Mouse (Mus musculus) embryonic facial prominence, embryonic 13.5 days (tissue): Measurements from ENCODE around the gene Prm1. TPM values are rescaled to one million over a fixed set of nuclear protein-coding genes. Genes with fewer than 3 reads are reported as not detected.
A peak's percentile ranks its signal among the peaks of the same experiment; 100 is the strongest.
"Not testable (repeated sequence)": the region's sequence is repeated elsewhere in the genome, so short reads cannot be mapped to it uniquely, and the experiment has no call there.

Experiments
- ATAC-seq: fragments of 200-750 bp; cut with Nextera tagmentation; 2 replicates; pipeline ENCODE4 v1.8.0; 2017; ENCODE audit warnings: low read depth; ENCODE audit not compliant: insufficient number of reproducible peaks, insufficient read depth, low FRiP score, low TSS enrichment
- H3K27ac ChIP-seq: fragments of 300-500 bp; sonication (generic); 2 replicates; pipeline ENCODE4 v1.5.1; 2015; ENCODE audit warnings: moderate library complexity, mild to moderate bottlenecking, inconsistent platforms
- H3K27me3 ChIP-seq: fragments of 300-500 bp; sonication (generic); 2 replicates; pipeline ENCODE4 v1.6.1; 2015; ENCODE audit warnings: mild to moderate bottlenecking, inconsistent platforms
- H3K36me3 ChIP-seq: fragments of 300-500 bp; sonication (generic); 2 replicates; pipeline ENCODE4 v1.6.1; 2015; ENCODE audit warnings: mild to moderate bottlenecking, inconsistent platforms
- H3K4me1 ChIP-seq: fragments of 300-500 bp; sonication (generic); 2 replicates; pipeline ENCODE4 v1.6.1; 2015; ENCODE audit warnings: inconsistent platforms
- H3K4me2 ChIP-seq: fragments of 300-500 bp; sonication (generic); 2 replicates; pipeline ENCODE4 v1.6.1; 2015; ENCODE audit warnings: moderate library complexity, mild to moderate bottlenecking, inconsistent platforms
- H3K4me3 ChIP-seq: fragments of 300-500 bp; sonication (generic); 2 replicates; pipeline ENCODE4 v1.5.1; 2015; ENCODE audit warnings: mild to moderate bottlenecking, inconsistent platforms
- H3K9ac ChIP-seq: fragments of 300-500 bp; sonication (generic); 2 replicates; pipeline ENCODE4 v1.6.1; 2015; ENCODE audit warnings: mild to moderate bottlenecking, inconsistent platforms
- H3K9me3 ChIP-seq: fragments of 300-500 bp; sonication (generic); 2 replicates; pipeline ENCODE4 v1.6.1; 2016; ENCODE audit warnings: inconsistent platforms
- WGBS: fragments of 180-500 bp; shearing (Covaris S2); methylation state at CpG from one replicate; pipeline ENCODE4 v1.1.7; 2015; ENCODE audit warnings: mixed read lengths; 5-methylcytosine and 5-hydroxymethylcytosine counted together
- polyA plus RNA-seq: library from polyadenylated mRNA; unstranded; fragments of >200 nt; fragmentation: Nextera tagmentation; extraction: Ambion mirVana; gene quantifications from 2 replicates; pipeline ENCODE4 v1.2.1, GENCODE M21; 2015

Gene Prm1
- polyA plus RNA-seq, 1 experiment from 2014 or later: not detected

DNA sequence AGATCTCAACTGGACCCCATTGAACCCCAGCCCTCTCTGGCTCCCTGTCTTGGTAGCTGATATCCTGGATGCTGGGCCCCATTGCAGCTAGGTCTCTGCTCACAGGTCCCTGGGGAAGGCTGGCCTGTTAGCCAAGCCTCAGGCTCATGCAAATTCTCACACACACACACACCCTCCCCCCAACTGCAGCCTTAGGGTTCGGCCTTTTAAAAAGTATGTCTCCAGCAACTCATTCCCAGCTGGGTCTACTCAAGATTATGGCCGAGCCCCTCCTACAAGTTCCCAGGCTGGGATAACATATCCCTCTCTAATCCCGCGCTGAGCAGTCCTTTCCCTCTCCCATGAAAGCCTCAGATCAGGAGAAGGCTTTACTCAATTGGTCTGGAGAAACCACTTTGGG is 15.7 kb upstream of the Prm1 start:
- ATAC-seq: no peak
- no peaks in the 10 kb centered on the region for H3K27me3 ChIP-seq
- H3K4me3 ChIP-seq: no peak overlapping the region
- H3K27ac ChIP-seq: no peak overlapping the region
- 38% methylated on average over 4 of the region's 4 CpGs for whole genome bisulfite sequencing
- H3K4me2 ChIP-seq: no peak overlapping the region
- H3K36me3 ChIP-seq: no peaks in the 10 kb centered on the region
- H3K4me1 ChIP-seq: peaks cover 10% of the 10 kb centered on the region; the same call in 1 of the 2 replicates
- no peak overlapping the region for H3K9ac ChIP-seq
- H3K9me3 ChIP-seq: no peaks in the 10 kb centered on the region

DNA sequence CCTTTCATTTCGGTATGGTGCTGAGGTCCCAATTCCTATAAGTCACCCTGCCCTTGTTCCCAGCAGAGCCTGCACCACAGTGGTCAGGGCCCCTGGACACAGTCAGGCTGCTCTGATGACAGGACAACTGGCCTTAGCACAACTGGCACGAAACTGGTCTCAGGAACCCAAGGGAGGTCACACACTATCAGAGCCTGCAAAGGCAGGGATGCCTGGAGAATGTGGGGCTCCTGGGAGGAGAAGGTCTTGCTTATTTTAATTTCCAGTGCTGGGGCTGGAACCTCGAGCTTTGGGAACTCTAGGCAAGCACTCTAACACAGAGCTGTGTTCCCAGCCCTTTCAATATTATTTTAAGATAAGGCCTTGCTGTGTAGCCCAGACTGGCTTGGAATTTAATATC is 14.3 kb upstream of the Prm1 start:
- 71% methylated on average over 3 of the region's 3 CpGs for WGBS
- H3K27me3 ChIP-seq: no peaks in the 10 kb centered on the region
- peaks cover 5% of the 10 kb centered on the region; the same call in 1 of the 2 replicates for H3K4me1 ChIP-seq
- no peak overlapping the region for H3K27ac ChIP-seq
- no peak overlapping the region for H3K9ac ChIP-seq
- H3K4me3 ChIP-seq: no peak overlapping the region
- no peaks in the 10 kb centered on the region for H3K36me3 ChIP-seq
- no peaks in the 10 kb centered on the region for H3K9me3 ChIP-seq
- no peak for ATAC-seq
- no peak overlapping the region for H3K4me2 ChIP-seq

DNA sequence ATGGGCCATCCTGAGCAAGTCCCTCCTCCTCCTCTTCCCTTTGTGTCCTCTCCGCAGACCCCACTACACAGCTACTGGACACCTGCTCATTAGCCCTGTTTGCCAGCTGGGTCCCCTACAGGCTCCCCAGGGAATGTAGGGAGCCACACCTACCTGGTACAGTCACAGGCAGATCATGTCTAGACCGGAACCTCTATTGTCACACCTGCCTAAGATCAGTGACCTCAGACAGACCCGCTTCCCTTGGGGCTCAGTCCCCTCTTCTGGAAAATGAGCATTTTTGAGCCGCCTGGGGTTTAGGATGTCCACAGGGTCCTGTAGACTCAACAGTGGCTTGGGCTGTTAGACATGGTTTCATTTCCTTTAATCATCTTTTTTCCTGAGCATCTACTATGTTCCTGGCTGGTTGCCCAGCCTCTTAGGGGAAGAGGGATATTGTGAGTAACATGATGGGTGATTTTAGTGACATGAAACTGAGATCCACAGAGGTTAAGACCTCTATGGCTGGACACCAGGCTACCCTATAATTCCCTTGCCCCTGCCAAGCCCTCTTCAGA is 13.0 kb upstream of the Prm1 start:
- WGBS: 87% methylated on average over 4 of the region's 4 CpGs
- Histone ChIP-seq H3K36me3 (no peaks in the 10 kb centered on the region), H3K4me2 (no peak overlapping the region), H3K9me3 (no peaks in the 10 kb centered on the region), H3K4me1 (peaks cover 11% of the 10 kb centered on the region; the same call in 1 of the 2 replicates), H3K4me3 (no peak overlapping the region), H3K27ac (no peak overlapping the region), H3K27me3 (no peaks in the 10 kb centered on the region), H3K9ac (no peak overlapping the region)
- ATAC-seq: no peak

DNA sequence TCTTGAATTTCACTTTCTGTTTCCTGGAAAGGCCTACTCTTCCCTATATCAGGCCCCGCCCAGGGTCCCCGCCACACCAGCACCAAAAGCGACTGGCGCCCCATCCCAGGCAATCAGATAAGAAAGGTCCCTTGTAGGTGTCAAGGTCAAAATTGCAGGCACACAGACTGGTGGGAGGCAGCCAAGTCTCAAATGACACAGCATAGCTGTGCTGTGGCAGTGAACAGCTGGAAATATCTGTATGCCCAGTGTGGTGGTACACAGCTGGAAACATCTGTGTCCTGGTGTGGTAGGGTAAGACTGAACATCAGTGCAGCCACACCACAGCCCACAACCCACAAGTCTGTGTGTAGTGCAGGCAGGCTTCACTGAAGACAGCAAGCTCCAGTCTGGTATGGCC is 9.2 kb upstream of the Prm1 start:
- H3K4me3 ChIP-seq: no peak overlapping the region
- no peaks in the 10 kb centered on the region for H3K36me3 ChIP-seq
- H3K4me1 ChIP-seq: 0 out of 2 replicates have a peak, but pooled peaks cover 6% of the 10 kb centered on the region
- no peak for ATAC-seq
- H3K27me3 ChIP-seq: no peaks in the 10 kb centered on the region
- no peak overlapping the region for H3K4me2 ChIP-seq
- H3K9me3 ChIP-seq: no peaks in the 10 kb centered on the region
- 87% methylated on average over 4 of the region's 4 CpGs for WGBS
- H3K27ac ChIP-seq: no peak overlapping the region
- no peak overlapping the region for H3K9ac ChIP-seq

DNA sequence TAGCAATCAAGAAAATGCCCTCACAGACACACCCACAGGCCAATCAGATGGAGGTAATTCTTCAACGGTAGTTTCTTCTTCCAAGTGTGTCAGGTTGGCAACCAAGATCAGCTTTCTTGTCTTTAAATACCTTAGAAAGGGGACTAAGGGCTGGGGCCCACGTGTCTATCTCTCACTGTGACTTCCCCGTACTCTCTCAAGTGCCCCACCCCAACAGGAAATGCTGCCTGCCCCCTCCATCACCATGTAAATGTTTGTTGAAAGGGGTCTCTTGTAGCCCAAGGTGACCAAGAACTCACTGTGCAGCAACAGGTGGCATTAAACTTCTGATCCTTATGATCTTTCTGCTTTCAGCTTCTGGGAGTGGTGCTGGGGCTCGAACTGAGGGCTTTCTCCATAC is 8.1 kb upstream of the Prm1 start:
- no peak overlapping the region for H3K4me3 ChIP-seq
- no peak overlapping the region for H3K9ac ChIP-seq
- H3K27me3 ChIP-seq: no peaks in the 10 kb centered on the region
- ATAC-seq: no peak
- H3K36me3 ChIP-seq: no peaks in the 10 kb centered on the region
- no peak overlapping the region for H3K27ac ChIP-seq
- 0 out of 2 replicates have a peak, but pooled peaks cover 6% of the 10 kb centered on the region for H3K4me1 ChIP-seq
- 77% methylated on average over 4 of the region's 4 CpGs for WGBS
- H3K4me2 ChIP-seq: no peak overlapping the region
- no peaks in the 10 kb centered on the region for H3K9me3 ChIP-seq

DNA sequence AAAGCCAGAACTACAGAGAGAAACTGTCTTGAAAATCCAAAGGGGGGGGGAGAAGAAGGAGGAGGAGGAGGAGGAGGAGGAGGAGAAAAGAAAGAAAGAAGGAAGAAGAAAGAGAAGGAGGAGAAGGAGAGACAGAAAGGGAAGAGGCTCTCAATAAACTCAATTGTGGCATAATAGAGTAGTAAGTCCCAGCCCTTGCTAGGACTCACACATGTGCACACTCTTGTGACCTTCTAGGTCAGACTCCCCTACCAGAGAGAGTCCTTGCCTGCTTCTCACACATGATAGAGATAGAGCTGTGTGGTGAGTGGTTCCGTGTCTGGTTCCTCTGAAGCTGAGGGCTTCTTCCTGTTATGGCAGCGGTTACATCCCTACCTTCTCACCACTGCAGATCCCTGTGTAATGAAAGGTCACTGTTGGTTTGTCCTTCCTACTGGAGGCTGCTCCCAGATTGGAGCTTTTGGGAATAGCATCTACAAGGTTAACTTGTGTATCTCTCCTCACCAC is 7.3 kb upstream of the Prm1 start, which contains the start of gene Gm11172:
Gm11172 (plus strand) TSS at position 51 of the 507 bp plus-strand sequence.
- H3K27ac ChIP-seq: no peak within 1 kb of the TSS
- no peak within 1 kb of the TSS for H3K4me2 ChIP-seq
- 0 out of 2 replicates have a peak, but pooled peaks cover 6% of the 10 kb centered on the region for H3K4me1 ChIP-seq
- no peak within 1 kb of the TSS for H3K4me3 ChIP-seq
- no peaks in the 10 kb centered on the region for H3K27me3 ChIP-seq
- no peak within 1 kb of the TSS for H3K9ac ChIP-seq
- no peaks in the 10 kb centered on the region for H3K36me3 ChIP-seq
- no peaks in the 10 kb centered on the region for H3K9me3 ChIP-seq
- no peak for ATAC-seq
- 92% methylated on average over 2 of the region's 2 CpGs for WGBS

DNA sequence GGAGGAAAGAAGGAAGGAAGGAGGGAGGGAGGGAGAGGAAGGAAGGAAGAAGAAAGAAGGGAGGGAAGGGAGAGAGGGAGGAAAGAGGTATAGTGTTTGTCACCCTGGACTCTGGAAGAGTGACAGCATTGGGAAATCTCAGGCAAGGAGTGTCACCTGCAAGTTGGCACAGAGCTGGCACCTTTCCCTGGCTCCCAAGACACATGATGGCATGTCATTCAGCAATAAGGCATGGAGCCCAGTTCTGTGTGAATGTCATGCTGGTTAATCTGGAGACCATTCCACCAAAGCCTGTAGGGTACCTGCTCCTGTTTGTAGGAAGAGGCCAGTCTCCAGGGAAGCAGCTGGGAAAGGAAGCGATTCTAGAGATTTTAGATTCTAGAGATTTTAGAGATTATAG is 4.7 kb upstream of the Prm1 start:
- Histone ChIP-seq H3K27me3 (no peaks in the 10 kb centered on the region), H3K9me3 (no peaks in the 10 kb centered on the region), H3K27ac (no peak overlapping the region), H3K36me3 (no peaks in the 10 kb centered on the region), H3K9ac (no peak overlapping the region), H3K4me2 (no peak overlapping the region), H3K4me3 (no peak overlapping the region), H3K4me1 (peaks cover 9% of the 10 kb centered on the region; the same call in 1 of the 2 replicates)
- 85% methylated on average over 1 of the region's 1 CpGs for WGBS
- ATAC-seq: no peak

DNA sequence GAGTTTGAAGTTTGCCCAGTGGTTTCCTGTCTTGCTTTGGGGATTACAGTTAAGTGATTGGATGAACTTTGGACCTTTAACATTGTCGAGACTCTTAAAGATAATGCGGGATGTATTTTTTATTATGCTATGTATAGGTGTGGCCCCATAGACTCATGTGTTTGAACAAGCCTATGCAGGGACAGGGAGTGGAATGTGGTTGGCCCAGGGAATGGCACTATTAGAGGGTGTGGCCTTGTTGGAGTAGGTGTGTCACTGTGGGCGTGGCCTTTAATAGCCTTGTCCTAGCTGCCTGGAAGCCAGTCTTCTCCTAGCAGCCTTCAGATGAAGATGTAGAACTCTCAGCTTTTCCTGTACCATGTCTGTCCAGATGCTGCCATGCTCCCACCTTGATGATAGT is 3.2 kb downstream of the Prm1 start:
- not testable (repeated sequence) for H3K27me3 ChIP-seq, H3K36me3 ChIP-seq, H3K9me3 ChIP-seq, H3K9ac ChIP-seq, H3K27ac ChIP-seq, H3K4me2 ChIP-seq, H3K4me3 ChIP-seq, H3K4me1 ChIP-seq
- WGBS: 84% methylated on average over 3 of the region's 3 CpGs
- ATAC-seq: 0 out of 2 replicates have a peak, but pooled peaks have one; percentile 48

DNA sequence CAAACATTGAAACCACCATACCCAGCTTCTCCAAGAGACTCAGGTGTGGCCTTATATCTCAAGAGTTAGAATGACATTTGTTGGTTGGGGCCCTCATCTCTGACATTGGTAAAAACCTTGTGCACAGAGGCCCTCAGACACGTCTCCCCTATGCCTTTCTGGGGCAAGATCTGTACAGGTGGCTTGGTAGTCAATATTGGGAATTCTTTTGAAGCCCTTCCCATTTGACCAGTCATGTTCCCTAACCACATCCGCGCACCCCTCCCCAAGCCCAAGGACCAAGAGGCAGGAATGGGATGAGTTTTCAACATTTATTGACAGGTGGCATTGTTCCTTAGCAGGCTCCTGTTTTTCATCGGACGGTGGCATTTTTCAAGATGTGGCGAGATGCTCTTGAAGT is 9.6 kb downstream of the Prm1 start, which contains the start of gene Prm2:
Prm2 (minus strand) TSS at position 101 of the 400 bp plus-strand sequence.
- Histone ChIP-seq H3K27me3 (peaks cover 28% of the 10 kb centered on the region), H3K4me2 (no peak within 1 kb of the TSS), H3K9me3 (no peaks in the 10 kb centered on the region), H3K4me3 (no peak within 1 kb of the TSS), H3K4me1 (no peaks in the 10 kb centered on the region), H3K9ac (no peak within 1 kb of the TSS), H3K36me3 (no peaks in the 10 kb centered on the region), H3K27ac (no peak within 1 kb of the TSS)
- no peak for ATAC-seq
- 76% methylated on average over 6 of the region's 6 CpGs for WGBS

DNA sequence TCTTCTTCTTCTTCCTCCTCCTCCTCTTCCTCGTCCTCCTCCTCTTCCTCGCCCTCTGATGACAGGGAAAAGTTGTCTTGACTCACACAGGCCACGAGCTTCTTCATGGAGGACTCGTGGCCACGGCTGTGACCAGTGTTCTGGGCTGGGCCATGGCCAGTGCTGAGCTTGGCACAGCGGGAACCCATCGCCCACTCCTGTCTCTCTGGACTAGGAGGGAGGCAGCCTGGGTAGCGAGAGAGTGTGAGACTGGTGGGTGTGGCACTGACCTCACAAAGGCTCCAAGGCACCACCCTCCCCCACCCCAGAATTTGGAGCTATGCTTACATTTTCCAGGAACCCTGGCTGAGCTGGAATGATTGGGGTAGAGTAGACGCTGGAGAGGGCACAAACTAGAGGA is 14.9 kb downstream of the Prm1 start, which contains the start of gene Prm3:
Prm3 (minus strand) TSS at position 213 of the 400 bp plus-strand sequence.
- WGBS: 78% methylated on average over 9 of the region's 9 CpGs
- Histone ChIP-seq H3K4me1 (peaks cover 13% of the 10 kb centered on the region), H3K27ac (no peak within 1 kb of the TSS), H3K9ac (no peak within 1 kb of the TSS), H3K9me3 (no peaks in the 10 kb centered on the region), H3K4me3 (no peak within 1 kb of the TSS), H3K27me3 (peaks cover 10% of the 10 kb centered on the region), H3K4me2 (no peak within 1 kb of the TSS), H3K36me3 (no peaks in the 10 kb centered on the region)
- ATAC-seq: no peak

DNA sequence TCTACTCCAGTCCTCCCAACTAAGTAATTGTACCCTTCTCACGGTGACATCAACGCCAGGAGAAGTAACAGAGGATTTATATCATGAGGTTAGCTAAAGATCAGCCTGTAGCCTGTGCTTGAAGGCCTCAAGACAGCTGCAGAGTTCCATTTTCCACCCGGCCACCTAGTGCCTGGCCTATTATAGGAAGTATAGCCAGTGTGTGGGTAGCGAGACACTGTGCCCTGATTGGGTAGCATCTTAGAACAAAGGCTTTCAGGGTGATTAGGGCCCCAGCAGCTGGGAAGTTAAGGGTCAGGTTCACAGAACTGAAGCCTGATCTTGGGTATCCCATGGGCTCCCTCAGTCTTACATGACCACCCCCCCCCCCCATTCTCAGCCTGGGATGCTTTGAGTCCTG is 16.8 kb downstream of the Prm1 start:
- H3K9me3 ChIP-seq: no peaks in the 10 kb centered on the region
- no peaks in the 10 kb centered on the region for H3K36me3 ChIP-seq
- H3K4me1 ChIP-seq: peaks cover 21% of the 10 kb centered on the region
- ATAC-seq: no peak
- 64% methylated on average over 4 of the region's 4 CpGs for WGBS
- no peak overlapping the region for H3K4me2 ChIP-seq
- 0 out of 2 replicates have a peak overlapping the region, but pooled peaks have one; percentile 51 for H3K9ac ChIP-seq
- H3K4me3 ChIP-seq: no peak overlapping the region
- no peaks in the 10 kb centered on the region for H3K27me3 ChIP-seq
- H3K27ac ChIP-seq: no peak overlapping the region

DNA sequence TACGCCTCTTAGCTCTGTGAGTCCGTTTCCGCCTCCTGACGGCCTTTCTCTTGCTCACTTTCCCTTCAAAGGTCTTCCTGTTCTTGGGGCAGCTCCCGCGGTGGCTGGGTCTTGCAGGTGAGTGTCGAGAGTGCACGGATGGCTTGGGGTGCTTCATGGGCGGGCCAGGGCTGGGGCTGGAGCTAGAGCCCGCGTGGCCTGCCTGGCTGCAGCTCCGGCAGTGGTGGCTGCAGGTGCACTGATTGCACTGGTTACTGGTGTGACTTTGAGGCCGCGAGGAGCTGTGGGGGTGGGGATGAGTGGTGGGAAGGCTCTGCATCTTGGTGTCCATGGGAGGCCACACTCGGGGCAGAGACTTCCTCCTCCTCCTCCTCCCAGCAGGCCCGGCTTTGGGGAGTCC is 17.4 kb downstream of the Prm1 start, which contains the start of gene Tnp2:
Tnp2 (minus strand) TSS at position 390 of the 400 bp plus-strand sequence.
- Histone ChIP-seq H3K4me1 (peaks cover 27% of the 10 kb centered on the region), H3K9ac (peak within 1 kb of the TSS; percentile 51), H3K27me3 (no peaks in the 10 kb centered on the region), H3K27ac (no peak within 1 kb of the TSS), H3K4me2 (no peak within 1 kb of the TSS), H3K4me3 (no peak within 1 kb of the TSS), H3K9me3 (no peaks in the 10 kb centered on the region), H3K36me3 (no peaks in the 10 kb centered on the region)
- 52% methylated on average over 16 of the region's 16 CpGs for WGBS
- no peak for ATAC-seq
